Mouse (Mus musculus): ENCODE data around the gene Rasgef1b.

GRCm38 (mm10) chr5:99656024-99656423 is 72.8 kb downstream of the Rasgef1b start:
- no peak for TF ChIP-seq CTCF (conservative IDR thresholded peaks at IDR 0.05; ENCODE audit: insufficient read depth, insufficient read length, low read depth, low read length)
- TF ChIP-seq POLR2A (IDR thresholded peaks at IDR 0.05; ENCODE audit: low read depth, low read length), result no peak
